Mouse (Mus musculus) hematopoietic stem cell, adult 5-6 weeks (primary cell): ENCODE data around the gene Gfy. TPM values are rescaled to one million over a fixed set of nuclear protein-coding genes. Genes with fewer than 3 reads are reported as not detected.

Experiments
- ATAC-seq, 2 experiments: fragments of 125-278 bp in 1 of 2; replicated peaks in 1 of 2; 2 replicates each; pipeline ENCODE4 v1.8.0; 2016 to 2017; ENCODE audit warnings: inconsistent platforms in 2 of 2, mild to moderate bottlenecking in 2 of 2, moderate number of reproducible peaks in 2 of 2, low read depth in 1 of 2, moderate TSS enrichment in 1 of 2; ENCODE audit not compliant: low FRiP score in 2 of 2, poor library complexity in 2 of 2, severe bottlenecking in 2 of 2, insufficient read depth in 1 of 2, low TSS enrichment in 1 of 2
- total RNA-seq: library from RNA; stranded (forward); fragments of 172-1452, 232-1000 nt; gene quantifications from 2 replicates; pipeline ENCODE4 v1.2.3, GENCODE M21; 2017

Gene Gfy
- not detected in 2 replicates for total RNA-seq

DNA sequence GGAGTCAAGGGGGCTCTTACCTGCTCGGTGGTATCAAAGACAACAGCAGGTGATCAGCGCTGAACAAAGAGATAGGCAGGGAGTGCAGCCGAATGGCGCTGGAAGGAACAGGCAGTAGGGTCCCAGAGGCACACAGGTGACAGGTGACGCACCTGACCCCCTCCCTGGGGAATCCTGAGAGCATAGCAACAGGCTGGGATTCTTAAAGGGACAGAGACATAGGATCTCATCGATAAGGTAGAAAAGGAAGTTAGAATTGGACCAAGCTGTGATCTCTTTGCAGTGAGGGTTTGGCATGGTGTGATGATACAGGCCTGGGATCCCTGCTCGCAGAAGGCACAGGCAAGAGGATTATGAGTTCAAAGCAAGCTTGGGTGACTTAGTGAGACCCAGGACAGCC is at the start of gene Gfy:
TSS of gene Gfy (minus strand) at position 101 of the 400 bp plus-strand sequence.
- ATAC-seq: no peak

DNA sequence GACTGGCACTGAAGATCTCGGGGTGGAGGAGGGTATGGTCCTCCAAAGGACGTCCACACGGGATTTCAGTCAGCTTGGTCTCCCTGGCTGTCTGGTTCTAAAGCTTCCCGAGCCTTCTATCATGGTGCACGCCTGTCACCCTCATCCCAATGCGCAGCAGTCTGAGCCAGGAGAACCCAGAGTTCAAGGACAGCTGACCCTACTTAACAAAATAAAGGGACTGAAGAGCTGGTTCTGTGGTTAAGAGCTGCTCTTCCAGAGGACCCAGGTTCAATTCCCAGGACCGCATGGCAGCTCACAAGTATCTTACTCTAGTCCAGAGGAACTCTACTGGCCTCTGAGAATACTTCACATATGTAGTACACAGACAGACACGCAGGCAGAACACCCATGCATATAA is 49.7 kb upstream of the Gfy start:
- ATAC-seq: no peak

GRCm38 (mm10) chr7:45228548-45228947 is 49.2 kb upstream of the Gfy start:
- no peak for ATAC-seq

- no peak for ATAC-seq
Observed at GRCm38 (mm10) chr7:45226421-45226820, 47.1 kb upstream of the Gfy start.

DNA sequence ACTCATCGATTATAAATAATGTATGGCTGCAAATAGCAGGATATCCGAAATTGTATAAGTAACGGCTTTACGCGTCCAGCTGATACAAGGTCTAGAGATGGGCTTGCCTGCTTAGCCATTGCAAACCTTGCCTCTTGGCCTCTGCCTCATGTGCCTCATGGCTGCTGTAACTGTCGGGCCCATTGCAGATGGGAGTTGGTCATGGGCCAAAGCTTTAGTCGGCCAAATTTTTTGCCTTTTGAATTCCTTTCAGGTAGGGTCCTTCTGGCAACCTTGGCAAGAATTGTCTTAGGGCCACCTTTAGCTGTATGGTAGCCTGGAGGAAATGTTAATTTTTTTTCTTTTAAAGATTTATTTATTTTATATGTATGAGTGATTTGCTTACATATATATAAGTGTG is 45.5 kb upstream of the Gfy start:
- ATAC-seq: no peak

DNA sequence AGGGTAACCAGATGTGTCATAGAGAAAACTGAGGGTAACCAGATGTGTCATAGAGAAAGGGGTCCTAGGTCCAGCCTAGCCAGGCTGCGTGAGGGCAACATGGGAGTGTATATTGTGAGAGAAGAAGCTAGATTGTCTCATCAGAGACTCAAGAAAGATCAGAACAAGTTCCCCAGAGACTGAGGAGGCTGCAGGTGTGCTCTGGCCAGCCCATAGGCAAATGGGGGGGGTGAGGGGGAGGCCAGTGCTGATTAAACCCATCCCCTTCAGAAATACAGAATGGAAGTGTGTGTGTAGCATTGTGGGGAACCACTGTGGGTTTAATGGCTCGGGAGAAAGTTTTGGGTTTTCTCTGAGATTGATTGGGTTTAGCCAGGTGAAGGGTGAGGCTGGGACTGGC is 42.3 kb upstream of the Gfy start:
- no peak for ATAC-seq

- peak in 1 of 2 experiments; percentile 19; a peak in 2 of 4 replicates for ATAC-seq
Observed at GRCm38 (mm10) chr7:45216442-45217183, 37.2 kb upstream of the Gfy start.

DNA sequence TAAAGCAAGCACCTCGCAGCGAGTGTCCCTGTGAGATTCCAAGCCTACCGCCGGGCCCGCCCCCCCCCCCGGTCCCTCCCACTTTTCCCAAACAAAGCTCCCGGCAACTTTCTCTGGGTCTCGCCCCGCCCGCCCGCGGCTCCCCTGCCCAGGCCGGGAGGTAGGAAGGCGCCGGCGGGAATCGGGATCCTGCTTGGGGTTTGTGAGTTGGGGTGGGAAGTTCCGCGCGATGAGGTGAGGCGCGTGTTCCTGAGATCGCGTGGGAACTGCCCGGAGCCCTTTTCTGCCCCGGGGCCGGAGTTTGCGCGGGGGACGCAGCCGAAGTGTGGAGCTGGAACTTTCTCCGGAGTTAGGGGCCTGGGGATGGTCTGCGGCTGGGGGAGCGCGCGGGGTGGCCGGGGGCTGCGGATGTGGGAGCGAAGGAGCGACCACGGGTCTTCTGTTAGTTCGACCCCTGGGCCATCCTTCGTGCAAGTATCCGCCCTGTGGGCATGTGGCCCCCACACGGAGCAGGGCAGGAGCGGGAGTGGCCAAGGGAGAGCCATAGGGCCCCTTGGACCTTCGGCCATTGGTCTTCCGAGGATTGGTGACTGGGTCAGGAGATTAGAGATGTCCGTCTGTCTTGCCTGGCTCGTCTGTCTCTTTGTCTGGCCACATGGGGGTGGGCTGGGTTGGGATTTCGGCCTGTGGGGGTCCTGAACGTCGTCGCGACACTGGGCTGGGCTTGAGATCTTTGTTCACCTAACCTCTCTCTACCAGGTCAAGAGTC is 36.5 kb upstream of the Gfy start, which contains the start of gene Tead2:
TSS of gene Tead2 (plus strand) at position 81 of the 769 bp plus-strand sequence.
- ATAC-seq: no peak

GRCm38 (mm10) chr7:45213708-45214107 is 34.3 kb upstream of the Gfy start:
- ATAC-seq: no peak

DNA sequence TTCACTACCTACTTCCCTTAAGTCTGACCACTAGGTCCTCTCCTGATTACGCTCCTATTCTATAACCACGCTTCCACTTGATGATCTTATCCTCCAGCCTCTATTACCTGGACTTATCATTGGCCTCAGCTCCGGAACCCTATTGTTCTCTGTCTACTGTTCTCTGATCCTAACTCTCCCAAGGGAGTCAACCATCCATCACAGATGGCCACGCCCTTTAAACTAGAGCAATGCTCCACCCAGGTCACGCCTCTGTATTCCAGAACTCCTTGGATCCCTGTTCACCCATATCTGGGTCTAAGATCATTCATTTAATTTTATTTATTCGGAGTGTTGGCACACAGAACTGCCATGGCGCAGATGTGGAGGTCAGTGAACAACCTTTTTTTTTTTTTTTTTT is 33.0 kb upstream of the Gfy start:
- ATAC-seq: no peak

DNA sequence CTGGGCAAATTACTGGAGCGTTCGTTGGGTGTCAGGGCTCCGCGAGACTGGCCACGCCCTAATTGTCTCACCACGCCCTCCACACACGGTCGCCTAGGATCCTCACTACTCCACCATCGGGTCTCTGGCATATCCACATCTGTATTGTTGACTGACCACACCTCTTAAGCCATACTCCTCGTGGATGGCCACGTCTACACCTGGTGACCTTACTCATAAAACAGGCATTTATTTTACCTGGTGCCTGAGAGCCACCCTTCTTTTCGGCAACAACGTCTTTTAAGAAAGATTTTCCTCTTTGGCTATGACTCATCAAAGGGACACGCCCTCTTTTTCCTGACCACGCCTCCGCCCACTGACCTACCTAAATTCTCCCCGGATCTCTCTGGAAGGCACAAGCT is 32.5 kb upstream of the Gfy start, which contains the start of gene Dkkl1:
TSS of gene Dkkl1 (minus strand) at position 297 of the 401 bp plus-strand sequence.
- ATAC-seq: peak; percentile 72 to 80

DNA sequence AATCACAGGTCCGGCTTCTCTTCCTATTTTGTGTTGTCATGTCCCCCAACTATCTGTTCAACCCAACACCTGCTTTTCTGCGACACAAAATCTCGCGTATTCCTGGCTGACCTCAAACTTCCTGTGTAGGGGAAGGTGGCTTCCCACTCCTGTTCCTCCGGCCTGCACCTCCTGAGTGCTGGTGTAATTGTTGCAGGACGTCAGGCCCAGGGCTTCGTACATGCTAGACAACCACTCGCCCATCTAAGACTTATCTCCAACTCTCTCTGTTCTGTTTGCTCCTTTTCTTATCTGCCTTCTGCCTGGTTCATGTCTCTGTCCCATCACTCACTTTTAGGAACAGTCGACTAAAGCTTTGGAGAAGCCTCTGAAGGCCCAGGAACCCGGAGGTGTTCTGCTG is 31.7 kb upstream of the Gfy start:
- ATAC-seq: 0 out of 4 replicates have a peak, but pooled peaks of 1 of the 2 experiments have one; percentile 20

- no peak for ATAC-seq
Observed at GRCm38 (mm10) chr7:45208260-45208659, 28.9 kb upstream of the Gfy start.

- peak; percentile 90 to 94 for ATAC-seq
Observed at GRCm38 (mm10) chr7:45204380-45205143, 25.2 kb upstream of the Gfy start, which contains the start of gene Ccdc155. TSS of gene Ccdc155 (minus strand) at chr7:45204892.

- ATAC-seq: no peak
Observed at GRCm38 (mm10) chr7:45202654-45203053, 23.3 kb upstream of the Gfy start.

DNA sequence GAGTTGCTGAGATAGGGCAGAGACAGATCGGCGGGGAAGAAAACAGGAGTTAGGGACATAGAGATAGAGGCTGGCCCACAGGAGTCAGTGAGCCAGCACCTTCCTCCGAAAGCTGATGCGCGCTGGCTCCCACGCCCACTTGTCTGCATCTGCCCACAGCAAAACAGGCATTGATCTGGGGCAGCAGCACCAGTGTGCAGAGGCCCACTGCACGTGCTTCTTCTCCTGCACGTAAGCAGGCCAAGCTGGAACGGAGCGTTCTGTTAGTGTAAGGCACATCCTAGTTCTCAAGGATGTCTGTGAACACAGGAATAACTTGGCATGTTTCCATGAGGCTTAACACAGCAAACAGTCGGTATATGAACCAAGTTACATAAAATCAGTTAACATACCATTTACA is 19.6 kb upstream of the Gfy start:
- ATAC-seq: no peak

DNA sequence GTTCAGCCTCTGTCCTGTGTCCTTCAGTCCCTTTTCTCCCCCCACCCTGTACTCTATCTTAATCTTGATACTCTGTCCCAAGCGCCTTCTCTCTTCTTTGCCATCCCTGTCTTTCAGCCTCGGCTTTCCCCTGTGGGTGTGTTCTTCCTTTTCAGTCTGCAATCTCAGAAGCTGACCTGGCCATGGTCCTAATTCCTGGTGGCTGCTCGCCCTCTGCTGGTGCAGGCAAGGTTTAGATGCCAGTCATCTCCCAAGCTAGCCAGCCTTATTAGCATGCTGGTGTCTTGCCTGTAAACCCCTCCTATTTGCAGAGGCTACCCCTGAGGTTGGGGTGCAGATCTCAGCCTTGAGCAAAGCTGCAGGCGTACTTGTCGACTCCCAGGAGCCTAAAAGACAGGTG is 19.1 kb upstream of the Gfy start:
- peak; percentile 63 to 76; a peak in 2 of 4 replicates for ATAC-seq

DNA sequence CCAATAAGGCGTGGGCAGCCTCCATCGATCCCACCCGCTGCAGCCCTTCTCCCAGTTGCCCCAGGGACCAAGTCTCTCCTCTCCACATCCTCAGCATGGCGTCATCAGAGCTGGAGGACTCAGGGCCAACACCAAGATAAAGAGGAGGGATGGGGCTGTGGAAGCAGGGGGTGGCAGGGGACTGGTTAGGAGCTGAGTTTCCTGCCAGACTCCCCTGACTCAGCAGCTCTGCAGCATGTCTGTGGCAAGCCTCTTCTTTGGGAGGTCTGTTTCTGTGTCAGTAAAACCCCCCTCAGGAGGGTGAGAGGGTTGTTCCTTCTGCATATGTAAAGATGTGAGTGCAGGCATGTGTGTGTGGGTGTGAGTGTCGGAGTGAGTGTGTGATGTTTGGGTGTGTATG is 17.6 kb upstream of the Gfy start:
- ATAC-seq: 0 out of 4 replicates have a peak, but pooled peaks of 1 of the 2 experiments have one; percentile 9
